Mouse (Mus musculus) T-helper 17 cell (primary cell): ENCODE data around the gene Pcx.

Source experiments
- in situ Hi-C, 2 experiments: fragments of 300-600 bp; cut with MboI, MseI; formaldehyde crosslinking; loops; 1 replicate in 1 of 2; 2 replicates in 1 of 2; pipeline ENCODE4 v1.15.1; 2025; ENCODE audit warnings: high pct_unique_total_duplicates in 2 of 2

The Pcx gene

DNA sequence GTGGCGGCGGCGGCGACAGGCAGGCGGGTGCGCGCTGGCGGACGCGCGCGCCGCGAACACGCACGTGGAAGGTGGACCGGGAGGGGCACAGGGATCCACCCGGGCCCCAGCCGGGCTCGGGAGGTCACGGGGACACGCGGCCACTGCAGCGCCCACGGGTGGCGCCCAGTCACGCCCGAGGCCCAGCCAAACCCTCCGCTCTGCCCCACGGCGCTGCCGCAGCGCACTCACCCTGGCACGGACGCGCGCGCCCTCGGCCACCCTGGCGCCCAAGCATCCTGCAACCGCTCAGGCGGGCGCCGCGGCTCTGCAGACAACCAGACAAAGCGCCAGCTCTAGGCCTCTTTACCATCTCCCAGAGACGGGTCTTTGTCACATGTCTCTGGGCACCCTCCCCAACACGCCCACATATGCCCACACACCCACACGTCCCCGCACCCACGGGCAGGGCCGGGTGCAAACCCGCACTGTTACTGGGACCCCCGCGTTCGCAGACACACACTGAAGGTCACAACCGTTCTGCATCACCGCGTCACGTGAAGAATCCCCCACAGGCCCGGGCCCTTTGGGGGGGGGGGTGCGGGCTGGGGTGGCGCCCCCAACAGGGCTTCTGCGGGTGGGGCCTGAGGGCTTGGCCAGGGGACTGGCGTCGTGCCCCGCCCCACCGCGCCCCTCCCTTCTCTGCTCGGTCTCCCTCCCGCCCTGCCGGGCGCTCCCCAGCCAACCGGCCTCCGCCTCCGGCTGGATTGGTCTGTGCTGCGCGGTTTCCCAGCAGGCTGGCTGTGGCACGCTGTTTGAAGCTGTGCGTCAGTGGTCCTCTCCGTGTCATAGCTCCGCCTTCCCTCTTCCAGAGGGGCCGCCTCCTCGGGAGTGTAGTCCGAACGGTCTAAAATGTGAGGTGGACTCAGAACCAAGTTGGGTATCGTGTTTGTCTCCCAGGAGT, 105.2 kb downstream of the Pcx start, which contains the start of gene Lrfn4:
Gene Lrfn4, minus strand, starts transcription at position 517 of the 943 bp plus-strand sequence.
- in situ Hi-C loops, result loop anchor here in 1 of 2 experiments (10.0 kb wide), 1 partner anchor 511 kb away; no protein-coding TSS in a partner anchor

DNA sequence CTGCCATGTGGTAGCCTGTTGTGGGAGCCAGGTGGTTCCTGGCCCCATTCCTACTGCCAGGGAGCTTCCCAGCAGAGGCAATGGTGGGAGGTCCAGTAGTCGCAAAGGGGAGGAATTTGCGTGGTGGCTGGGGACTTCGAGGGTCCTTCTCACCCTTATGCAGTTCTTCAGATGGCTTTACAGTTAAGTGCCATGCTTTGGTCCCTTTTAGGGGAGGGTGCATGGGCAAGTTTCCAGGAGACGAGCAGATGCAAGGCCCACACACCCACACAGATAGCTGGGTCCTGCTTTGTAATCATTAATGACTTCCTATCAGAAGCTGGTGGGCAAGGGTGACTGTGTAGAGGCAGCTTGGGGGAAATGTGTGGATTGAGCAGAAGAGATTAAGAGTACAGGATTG, 106.3 kb downstream of the Pcx start:
- in situ Hi-C loops, result loop anchor here in 1 of 2 experiments (10.0 kb wide), 1 partner anchor 512 kb away; no protein-coding TSS in a partner anchor

DNA sequence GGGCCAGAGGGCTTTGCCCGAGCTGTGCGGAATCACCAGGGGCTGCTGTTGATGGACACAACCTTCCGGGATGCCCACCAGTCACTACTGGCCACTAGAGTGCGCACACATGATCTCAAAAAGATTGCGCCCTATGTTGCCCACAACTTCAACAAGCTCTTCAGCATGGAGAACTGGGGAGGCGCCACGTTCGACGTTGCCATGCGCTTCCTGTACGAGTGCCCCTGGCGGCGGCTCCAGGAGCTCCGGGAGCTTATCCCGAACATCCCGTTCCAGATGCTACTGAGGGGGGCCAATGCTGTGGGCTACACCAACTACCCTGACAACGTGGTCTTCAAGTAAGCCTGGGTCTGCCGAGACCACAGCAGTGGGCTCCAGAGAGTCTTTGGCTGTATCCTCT, 107.9 kb downstream of the Pcx start:
- in situ Hi-C loops, result loop anchor here in 1 of 2 experiments (10.0 kb wide), 1 partner anchor 513 kb away; no protein-coding TSS in a partner anchor

DNA sequence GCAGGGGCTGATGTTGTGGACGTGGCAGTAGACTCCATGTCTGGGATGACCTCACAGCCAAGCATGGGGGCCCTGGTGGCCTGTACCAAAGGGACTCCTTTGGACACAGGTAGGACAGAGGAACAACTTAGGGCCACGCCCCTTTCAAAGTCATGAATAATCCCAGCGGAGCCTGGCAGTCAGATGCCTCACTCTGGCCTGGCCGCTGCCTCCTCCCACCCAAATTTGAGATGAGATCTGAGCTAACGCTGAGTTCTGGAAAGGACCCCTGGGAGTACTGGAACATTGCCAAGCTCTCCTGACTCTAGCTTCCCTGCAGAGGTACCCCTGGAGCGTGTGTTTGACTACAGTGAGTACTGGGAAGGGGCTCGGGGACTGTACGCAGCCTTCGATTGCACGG, 109.2 kb downstream of the Pcx start:
- in situ Hi-C loops, result loop anchor here in 1 of 2 experiments (10.0 kb wide), 1 partner anchor 515 kb away; no protein-coding TSS in a partner anchor

DNA sequence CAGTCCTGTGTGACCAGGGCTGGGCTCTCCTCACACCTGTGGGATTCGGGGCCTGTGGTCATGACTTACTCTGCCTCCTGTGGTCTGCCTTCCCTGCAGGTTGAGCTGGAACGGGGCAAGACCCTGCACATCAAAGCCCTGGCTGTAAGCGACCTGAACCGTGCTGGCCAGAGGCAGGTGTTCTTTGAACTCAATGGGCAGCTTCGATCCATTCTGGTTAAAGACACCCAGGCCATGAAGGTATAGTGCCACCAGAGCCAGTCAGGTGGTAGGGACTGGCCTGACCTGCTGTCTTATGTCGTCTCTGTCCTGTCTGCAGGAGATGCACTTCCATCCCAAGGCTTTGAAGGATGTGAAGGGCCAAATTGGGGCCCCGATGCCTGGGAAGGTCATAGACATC, 110.4 kb downstream of the Pcx start:
- in situ Hi-C loops, result loop anchor here (5.0 to 10.0 kb wide), 2 partner anchors 224 to 342 kb away; partner anchors contain the start of gene Mrpl11 (in 1 of the 2)

DNA sequence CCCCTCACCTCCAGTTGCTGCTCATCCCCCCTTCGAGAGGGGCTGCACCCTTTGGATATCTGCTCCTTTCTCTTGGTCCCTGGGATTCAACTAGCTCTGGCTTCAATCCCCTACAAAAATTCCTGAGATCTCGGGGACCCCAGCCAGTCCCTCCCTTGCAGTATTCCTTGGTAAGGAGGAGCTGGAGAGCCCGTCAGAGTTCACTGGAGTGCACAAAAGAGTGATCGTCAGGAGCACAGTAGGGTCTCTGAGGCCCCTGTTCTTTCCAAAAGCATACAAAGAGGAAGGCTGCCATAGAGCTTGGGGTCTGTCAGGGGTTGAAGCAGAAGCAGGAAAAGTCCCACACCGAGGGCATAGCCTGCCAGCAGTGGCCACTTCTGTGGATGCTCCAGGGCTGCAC, 112.5 kb downstream of the Pcx start:
- in situ Hi-C loops, result loop anchor here (5.0 to 10.0 kb wide), 2 partner anchors 222 to 340 kb away; partner anchors contain the start of gene Mrpl11 (in 1 of the 2)

DNA sequence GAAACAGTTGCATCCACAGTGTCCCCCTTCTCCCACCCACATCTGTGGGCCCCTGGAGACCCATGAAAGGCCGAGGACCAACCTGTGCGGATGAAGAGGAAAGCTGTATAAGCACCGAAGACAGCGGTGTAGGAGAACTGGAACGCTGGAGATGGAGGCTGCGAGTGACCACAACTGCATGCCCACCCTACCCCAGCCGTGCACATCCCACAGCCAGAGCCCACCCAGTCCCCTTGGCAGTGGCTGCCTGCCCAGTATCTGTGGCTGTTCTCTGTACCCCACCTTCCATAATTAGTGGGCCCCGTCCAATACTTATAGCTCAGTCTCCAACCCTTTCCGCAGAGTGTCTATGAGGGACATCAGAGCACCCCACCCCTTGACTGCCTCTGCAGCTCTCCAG, 113.1 kb downstream of the Pcx start:
- in situ Hi-C loops, result loop anchor here (5.0 to 10.0 kb wide), 2 partner anchors 221 to 339 kb away; partner anchors contain the start of gene Mrpl11 (in 1 of the 2)

DNA sequence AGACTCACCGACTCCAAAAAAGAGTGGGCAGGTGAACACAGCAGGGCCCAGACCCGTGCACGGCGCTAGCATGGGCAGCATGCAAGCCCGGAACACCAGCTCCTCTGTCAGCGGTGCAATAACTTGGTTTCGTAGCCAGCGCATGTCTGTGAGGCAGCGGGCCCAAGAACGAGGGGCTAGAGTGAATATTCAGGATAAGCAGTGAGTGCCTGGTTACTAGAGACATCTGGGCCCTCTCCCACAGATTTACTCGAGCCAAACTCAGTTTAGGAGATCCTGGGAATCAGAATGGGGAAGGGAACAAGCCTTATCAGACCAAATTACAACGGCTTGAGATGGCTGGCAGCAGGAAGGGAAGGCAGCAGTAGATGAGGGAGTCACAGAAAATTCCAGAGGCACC, 113.7 kb downstream of the Pcx start:
- in situ Hi-C loops, result loop anchor here (5.0 to 10.0 kb wide), 2 partner anchors 221 to 338 kb away; partner anchors contain the start of gene Mrpl11 (in 1 of the 2)

DNA sequence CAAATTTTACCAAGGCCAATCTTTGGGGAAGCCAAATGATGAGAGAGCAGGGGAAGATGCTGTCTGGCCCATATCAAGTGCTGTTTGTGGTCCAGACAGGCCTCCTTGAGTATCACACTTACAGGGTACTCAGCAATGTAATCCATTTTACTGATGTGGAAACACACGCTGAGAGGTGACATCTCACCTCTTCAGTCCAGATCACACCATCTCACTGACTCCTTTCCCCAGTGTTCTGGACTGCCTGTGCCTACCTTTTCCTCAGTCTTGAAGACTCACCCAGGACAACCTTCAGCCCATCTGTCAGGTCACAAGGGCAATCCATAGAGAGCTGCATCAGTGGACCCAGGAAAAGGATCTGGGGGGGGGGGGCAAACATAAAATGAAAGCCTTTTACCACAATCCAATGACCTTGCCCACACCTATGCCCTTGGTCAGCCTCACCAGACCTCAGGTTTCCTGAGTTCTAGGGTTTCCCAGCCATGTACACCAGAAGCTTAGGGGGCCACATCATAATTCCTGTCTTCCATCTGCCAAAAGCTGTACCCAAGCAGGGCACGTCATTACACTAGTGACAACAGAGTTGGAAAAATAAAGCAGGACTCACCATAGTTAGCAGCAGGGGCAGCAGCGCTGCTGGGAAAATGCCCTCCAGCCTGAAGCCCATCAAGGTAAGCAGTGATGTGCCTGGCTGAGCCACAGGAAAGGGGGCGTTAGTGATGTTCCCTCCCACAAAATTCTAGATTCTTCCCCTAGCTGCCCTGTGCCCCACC, 114.3 kb downstream of the Pcx start:
- in situ Hi-C loops, result loop anchor here (5.0 to 10.0 kb wide), 2 partner anchors 220 to 338 kb away; partner anchors contain the start of gene Mrpl11 (in 1 of the 2)

DNA sequence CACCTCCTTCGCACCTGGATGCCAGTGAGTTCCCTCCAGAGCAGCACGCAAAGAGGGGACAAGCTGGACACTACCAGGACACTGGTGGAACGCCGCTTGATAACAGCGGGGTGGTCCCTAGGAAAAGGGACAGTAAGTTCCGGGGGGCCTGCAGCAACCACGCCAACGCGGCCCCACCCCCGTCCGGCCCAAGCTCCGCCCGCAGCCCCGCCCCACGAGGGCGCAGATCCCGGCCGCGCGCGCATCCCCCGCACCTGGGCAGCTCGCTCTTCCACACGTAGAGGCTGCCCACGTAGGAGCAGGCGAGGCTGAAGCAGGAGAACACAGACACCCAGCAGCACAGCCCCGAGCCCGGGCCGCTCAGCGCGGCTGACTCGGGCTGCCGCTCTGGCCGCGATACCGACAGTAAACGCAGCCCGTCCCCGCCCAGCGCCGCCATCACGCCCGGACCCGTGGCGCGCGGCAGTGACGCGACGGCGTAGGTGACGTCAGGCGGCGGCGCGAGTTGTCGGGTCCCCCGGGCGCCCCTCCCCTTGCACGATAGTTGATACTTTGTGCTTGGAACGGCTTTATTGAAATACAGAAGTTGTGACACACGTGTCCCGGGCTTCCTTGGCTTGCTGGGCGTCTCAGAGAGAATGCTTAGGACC, 115.0 kb downstream of the Pcx start, which contains the start of gene Rce1:
Gene Rce1, minus strand, starts transcription at position 463 of the 650 bp plus-strand sequence.
- in situ Hi-C loops, result loop anchor here in 1 of 2 experiments (10.0 kb wide), 1 partner anchor 219 kb away; no protein-coding TSS in a partner anchor

DNA sequence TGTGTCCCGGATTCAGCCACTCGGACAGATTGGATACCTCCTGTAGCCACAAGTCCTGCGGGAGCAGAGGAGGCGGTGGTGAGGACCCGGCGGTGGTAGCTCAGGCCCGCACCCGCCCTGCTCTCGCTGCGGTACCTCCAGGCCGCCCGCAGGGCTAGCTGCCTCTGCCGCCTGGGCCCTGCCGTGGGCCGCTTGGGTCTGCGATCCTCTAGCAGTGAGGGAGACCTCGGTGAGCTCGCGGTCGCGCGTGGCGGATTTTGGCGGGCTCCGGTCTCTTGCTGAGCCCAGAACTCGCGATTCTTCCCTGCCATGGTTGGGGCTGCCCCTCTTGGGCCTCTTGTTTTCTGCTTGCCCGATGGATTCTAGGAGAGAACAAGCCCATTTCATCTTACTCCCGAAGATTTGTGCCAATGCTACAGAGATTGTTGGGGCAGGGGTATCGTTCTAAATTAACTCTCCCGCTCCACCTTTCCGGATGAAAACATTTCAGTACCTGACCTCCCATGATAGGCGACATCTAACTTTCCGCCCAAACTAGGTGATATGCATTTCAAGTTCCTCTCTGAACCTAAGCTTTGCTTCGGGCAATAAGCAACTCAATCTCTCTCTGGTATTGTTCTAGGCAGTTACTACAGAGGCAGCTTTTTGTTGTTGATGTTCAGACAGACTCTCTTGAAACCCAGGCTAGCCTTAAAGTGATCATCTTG, 115.7 kb downstream of the Pcx start:
- in situ Hi-C loops, result loop anchor here in 1 of 2 experiments (10.0 kb wide), 1 partner anchor 219 kb away; no protein-coding TSS in a partner anchor

DNA sequence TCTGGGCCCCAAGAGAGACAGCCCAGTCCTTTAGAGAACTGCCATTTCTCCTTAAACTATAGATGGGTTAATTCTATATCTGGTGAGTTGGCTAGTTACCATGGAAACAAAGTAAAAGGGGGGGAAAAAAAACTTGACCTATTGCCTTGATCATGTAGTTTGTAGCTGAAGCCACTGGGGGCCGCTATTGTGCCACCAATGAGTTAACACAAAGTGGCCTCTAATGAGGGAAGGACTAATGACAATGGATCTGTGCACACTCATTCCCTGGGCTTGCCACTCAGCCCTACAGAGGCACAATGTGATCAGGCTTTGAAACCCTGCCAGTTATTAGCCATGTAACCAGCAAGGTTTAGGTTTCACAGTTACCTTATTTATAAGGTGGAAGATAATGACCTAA, 118.5 kb downstream of the Pcx start:
- in situ Hi-C loops, result loop anchor here in 1 of 2 experiments (10.0 kb wide), 1 partner anchor 216 kb away; no protein-coding TSS in a partner anchor

DNA sequence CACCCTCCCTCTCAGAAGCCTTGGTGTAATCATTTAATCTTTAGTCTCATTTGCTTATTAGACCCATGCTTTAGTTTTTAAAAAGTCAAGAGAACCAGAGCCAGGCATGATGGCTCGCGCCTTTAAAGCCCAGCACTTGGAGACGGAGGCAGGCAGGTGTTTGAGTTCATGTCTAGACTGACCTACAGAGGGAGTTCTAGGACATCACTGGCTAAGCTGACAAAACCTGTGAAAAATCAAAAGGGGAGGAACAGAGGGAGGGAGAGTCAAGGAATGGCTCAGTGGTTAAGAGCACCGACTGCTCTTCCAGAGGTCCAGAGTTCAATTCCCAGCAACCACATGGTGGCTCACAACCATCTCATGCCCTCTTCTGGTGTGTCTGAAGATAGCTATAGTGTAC, 125.7 kb downstream of the Pcx start:
- in situ Hi-C loops, result no loop called here

DNA sequence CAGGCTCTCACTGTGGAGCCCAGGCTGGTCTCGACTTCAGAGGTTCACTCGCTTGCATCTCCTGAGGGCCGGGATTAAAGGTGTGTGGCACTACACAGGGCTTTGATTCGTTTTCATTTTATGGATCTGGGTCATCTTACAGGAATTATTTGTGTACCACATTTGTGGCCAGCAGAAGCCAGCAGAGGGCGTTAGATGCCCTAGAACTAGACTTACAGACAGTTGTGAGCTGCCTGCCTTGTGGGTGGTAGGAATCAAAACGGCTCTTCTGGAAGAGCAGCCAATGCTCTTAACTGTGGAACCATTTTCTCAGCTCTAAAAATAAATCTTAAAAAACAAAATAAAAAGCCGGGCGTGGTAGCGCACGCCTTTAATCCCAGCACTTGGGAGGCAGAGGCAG, 134.0 kb downstream of the Pcx start:
- in situ Hi-C loops, result no loop called here

DNA sequence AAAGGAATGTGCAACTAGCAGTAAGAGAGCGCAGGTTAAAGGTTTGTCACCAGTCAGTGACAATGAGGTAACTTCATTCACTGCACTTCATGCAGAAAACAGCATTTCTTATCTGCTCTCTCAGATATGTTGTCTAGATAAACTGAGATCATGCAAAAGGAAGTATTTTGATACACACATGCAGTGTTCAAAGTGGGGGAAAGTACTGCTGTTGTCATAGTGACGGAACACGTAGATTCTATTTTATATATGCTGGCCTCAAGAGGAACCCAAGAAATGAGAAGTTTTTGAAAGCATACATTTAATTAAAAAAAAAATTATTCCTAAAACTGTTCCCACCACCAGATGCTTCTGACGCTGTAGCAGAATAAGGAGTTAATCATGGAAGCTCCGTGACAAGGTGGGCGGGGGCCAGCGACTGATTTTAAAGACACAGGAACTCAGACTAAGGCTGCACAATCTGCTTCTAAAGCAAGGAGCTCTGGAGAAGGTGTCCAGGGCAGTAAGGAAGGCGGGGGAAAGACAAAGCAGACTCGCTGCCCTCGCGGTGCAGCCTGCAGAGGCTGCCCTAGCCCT, 136.7 kb downstream of the Pcx start:
- in situ Hi-C loops, result loop anchor here (5.0 kb wide), 1 partner anchor 95 kb away; no protein-coding TSS in a partner anchor

DNA sequence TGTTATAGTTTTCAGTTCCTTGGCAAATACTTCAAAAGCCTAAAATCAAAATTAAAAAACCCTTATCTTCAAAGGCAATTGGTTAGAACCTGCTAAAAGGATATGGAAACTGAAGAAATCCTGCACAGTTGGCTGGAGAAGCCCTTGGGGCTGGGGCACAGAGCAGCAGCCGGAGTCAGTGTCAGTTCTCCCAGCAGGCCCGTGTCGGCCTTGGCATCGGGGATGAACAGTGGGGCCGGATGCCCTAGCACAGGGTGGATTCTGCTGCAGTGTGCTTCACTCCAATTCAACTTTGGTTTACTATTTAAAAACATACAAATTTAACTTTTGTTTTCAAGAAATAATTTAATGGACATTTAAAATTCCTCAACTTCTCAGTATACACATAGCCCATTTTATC, 147.9 kb downstream of the Pcx start:
- in situ Hi-C loops, result no loop called here

DNA sequence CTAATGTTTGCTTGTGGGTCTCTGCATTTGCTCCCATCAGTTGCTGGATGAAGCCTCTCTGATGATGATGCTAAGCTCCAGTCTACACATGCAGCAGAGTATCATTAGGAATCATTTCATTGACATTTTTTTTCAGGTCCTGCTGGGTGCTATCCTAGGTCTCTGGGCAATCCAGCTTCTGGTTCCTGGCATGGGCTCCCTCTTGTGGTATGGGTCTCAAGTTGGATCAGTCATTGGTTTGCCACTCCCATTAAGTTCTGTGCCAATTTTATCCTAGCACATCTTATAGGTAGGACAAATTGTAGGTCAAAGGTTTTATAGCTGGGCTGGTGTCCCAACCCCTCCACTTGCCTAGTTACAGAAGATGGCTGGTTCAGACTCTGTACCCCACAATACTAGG, 156.5 kb downstream of the Pcx start:
- in situ Hi-C loops, result no loop called here

DNA sequence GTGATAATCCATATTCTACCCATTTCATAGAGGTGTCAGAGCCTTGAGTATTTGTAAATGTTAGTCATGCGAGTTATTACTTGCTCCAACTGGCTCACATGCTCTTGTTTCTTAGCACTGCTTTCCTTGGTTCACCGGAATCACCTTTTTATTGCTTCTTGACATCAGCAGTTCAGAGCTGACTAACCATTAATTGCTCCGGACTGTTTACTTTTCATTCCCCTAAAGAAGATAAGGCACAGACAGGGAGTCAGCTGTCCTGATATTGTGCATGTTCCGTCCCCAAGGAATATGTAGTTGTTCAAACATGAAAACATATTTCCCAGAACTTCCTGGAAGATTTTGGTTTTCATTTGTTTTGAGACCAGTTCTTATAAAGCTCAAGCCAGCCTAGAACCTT, 160.5 kb downstream of the Pcx start:
- in situ Hi-C loops, result no loop called here
